Mouse (Mus musculus): Measurements from ENCODE around the gene Zfp60.

DNA sequence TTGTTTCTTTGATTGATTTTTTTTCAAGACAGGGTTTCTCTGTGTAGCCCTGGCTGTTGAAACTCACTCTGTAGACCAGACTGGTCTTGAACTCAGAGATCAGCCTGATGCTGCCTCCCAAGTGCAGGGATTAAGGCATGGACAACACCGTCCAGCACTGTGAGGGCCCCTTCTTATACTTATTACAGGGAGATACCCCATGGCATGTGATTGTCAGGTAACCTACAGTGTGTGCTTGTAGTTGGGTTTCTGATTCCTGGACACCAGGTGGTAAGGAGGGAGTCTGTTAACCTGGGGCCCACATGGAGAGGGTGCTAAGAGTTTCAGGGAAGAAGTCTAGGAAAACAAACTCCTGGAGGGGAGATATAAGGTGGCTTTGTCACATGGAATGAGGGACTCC lies 44.1 kb upstream of the Zfp60 start:
- TF ChIP-seq POLR2A (IDR thresholded peaks at IDR 0.05; ENCODE audit: control insufficient read depth, low read depth, low read length) (no peak), CTCF (IDR thresholded peaks at IDR 0.05; ENCODE audit: control insufficient read depth, insufficient read depth, insufficient replicate concordance, low read depth, low read length) (no peak)

Measured in testis, adult 2 months (tissue).